Mouse (Mus musculus): ENCODE results near the gene Akap12. TPM values are rescaled to one million over a fixed set of nuclear protein-coding genes. Genes with fewer than 3 reads are reported as not detected.
A peak's percentile ranks its signal among the peaks of the same experiment; 100 is the strongest.

Gene Akap12
- polyA plus RNA-seq, 1 experiment from 2014 or later = 47.5 TPM

GRCm38 (mm10) chr10:4374239-4374638, 108.1 kb downstream of the Akap12 start:
- 94% methylated on average over 7 of the region's 7 CpGs for WGBS
- H3K36me3 ChIP-seq (replicated peaks) = peaks cover 19% of the 10 kb centered on the region
- no peaks in the 10 kb centered on the region for H3K27me3 ChIP-seq
- H3K9me3 ChIP-seq = no peaks in the 10 kb centered on the region
- H3K4me2 ChIP-seq = no peak overlapping the region
- H3K4me3 ChIP-seq (replicated peaks) = no peak overlapping the region
- no peak for ATAC-seq (ENCODE audit: low FRiP score)
- H3K9ac ChIP-seq = no peak overlapping the region
- no peaks in the 10 kb centered on the region; the same call in 1 of the 2 replicates for H3K4me1 ChIP-seq
- H3K27ac ChIP-seq = no peak overlapping the region

- no peaks in the 10 kb centered on the region; the same call in 1 of the 2 replicates for H3K4me1 ChIP-seq
- no peak for ATAC-seq (ENCODE audit: low FRiP score)
- no peak overlapping the region for H3K4me2 ChIP-seq
- no peak overlapping the region for H3K9ac ChIP-seq
- WGBS = 91% methylated on average over 4 of the region's 4 CpGs
- no peak overlapping the region for H3K27ac ChIP-seq
- H3K27me3 ChIP-seq = no peaks in the 10 kb centered on the region
- H3K4me3 ChIP-seq (replicated peaks) = no peak overlapping the region
- peaks cover 15% of the 10 kb centered on the region; the same call in 1 of the 2 replicates for H3K36me3 ChIP-seq (replicated peaks)
- no peaks in the 10 kb centered on the region for H3K9me3 ChIP-seq
Observed at GRCm38 (mm10) chr10:4374734-4375133, 108.6 kb downstream of the Akap12 start.

GRCm38 (mm10) chr10:4375267-4375666, 109.1 kb downstream of the Akap12 start:
- Histone ChIP-seq H3K4me3 (replicated peaks) (no peak overlapping the region), H3K27me3 (no peaks in the 10 kb centered on the region), H3K9ac (no peak overlapping the region), H3K4me1 (no peaks in the 10 kb centered on the region; the same call in 1 of the 2 replicates), H3K27ac (no peak overlapping the region), H3K36me3 (replicated peaks) (peaks cover 10% of the 10 kb centered on the region; the same call in 1 of the 2 replicates), H3K9me3 (no peaks in the 10 kb centered on the region), H3K4me2 (no peak overlapping the region)
- 0 out of 2 replicates have a peak, but pooled peaks have one; percentile 33 for ATAC-seq (ENCODE audit: low FRiP score)
- 31% methylated on average over 7 of the region's 7 CpGs for WGBS

- Histone ChIP-seq H3K4me3 (replicated peaks) (no peak overlapping the region), H3K4me2 (no peak overlapping the region), H3K9me3 (no peaks in the 10 kb centered on the region), H3K27ac (no peak overlapping the region), H3K27me3 (no peaks in the 10 kb centered on the region), H3K4me1 (no peaks in the 10 kb centered on the region; the same call in 1 of the 2 replicates), H3K36me3 (replicated peaks) (peaks cover 10% of the 10 kb centered on the region; the same call in 1 of the 2 replicates), H3K9ac (no peak overlapping the region)
- no peak for ATAC-seq (ENCODE audit: low FRiP score)
- WGBS = 85% methylated on average over 7 of the region's 7 CpGs
Observed at GRCm38 (mm10) chr10:4376461-4376860, 110.3 kb downstream of the Akap12 start.

- H3K36me3 ChIP-seq (replicated peaks) = peaks cover 10% of the 10 kb centered on the region; the same call in 1 of the 2 replicates
- no peaks in the 10 kb centered on the region; the same call in 1 of the 2 replicates for H3K4me1 ChIP-seq
- no peaks in the 10 kb centered on the region for H3K9me3 ChIP-seq
- H3K27me3 ChIP-seq = no peaks in the 10 kb centered on the region
- no peak overlapping the region for H3K4me3 ChIP-seq (replicated peaks)
- H3K9ac ChIP-seq = no peak overlapping the region
- 94% methylated on average over 7 of the region's 7 CpGs for WGBS
- ATAC-seq (ENCODE audit: low FRiP score) = no peak
- H3K27ac ChIP-seq = no peak overlapping the region
- H3K4me2 ChIP-seq = no peak overlapping the region
Observed at GRCm38 (mm10) chr10:4376931-4377330, 110.8 kb downstream of the Akap12 start.

DNA sequence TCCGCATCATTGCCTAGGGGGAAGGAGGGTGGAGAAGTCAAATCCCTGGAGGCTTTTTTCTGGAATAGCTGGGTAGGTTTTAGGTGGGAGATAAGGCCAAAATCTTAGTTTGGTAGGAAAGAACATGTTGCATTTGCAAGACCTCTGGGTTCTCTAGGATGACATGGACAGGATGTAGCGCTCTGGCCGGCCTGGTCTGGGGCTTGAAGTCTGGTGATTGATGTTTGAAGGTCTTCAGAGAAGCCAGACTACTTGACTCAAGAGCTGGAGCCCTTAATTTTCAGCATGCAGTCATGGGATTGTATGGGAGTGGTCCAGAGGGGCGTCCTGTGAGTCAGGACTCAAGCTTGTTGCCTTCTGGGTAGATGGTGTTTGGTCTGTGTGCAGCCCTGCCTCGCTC, 114.6 kb downstream of the Akap12 start:
- H3K9me3 ChIP-seq = no peaks in the 10 kb centered on the region
- no peak overlapping the region for H3K4me2 ChIP-seq
- H3K27me3 ChIP-seq = no peaks in the 10 kb centered on the region
- H3K27ac ChIP-seq = no peak overlapping the region
- peaks cover 7% of the 10 kb centered on the region for H3K4me1 ChIP-seq
- no peak overlapping the region for H3K4me3 ChIP-seq (replicated peaks)
- no peaks in the 10 kb centered on the region for H3K36me3 ChIP-seq (replicated peaks)
- no peak for ATAC-seq (ENCODE audit: low FRiP score)
- H3K9ac ChIP-seq = no peak overlapping the region
- WGBS = 91% methylated on average over 5 of the region's 5 CpGs

- Histone ChIP-seq H3K27me3 (no peaks in the 10 kb centered on the region), H3K4me3 (replicated peaks) (no peak overlapping the region), H3K36me3 (replicated peaks) (no peaks in the 10 kb centered on the region), H3K4me1 (peaks cover 16% of the 10 kb centered on the region), H3K9ac (no peak overlapping the region), H3K4me2 (no peak overlapping the region), H3K27ac (no peak overlapping the region), H3K9me3 (no peaks in the 10 kb centered on the region)
- ATAC-seq (ENCODE audit: low FRiP score) = no peak
- 91% methylated on average over 7 of the region's 7 CpGs for WGBS
Observed at GRCm38 (mm10) chr10:4384244-4384643, 118.1 kb downstream of the Akap12 start.

GRCm38 (mm10) chr10:4386609-4387591, 120.7 kb downstream of the Akap12 start:
- peak; percentile 93 for ATAC-seq (ENCODE audit: low FRiP score)
- Histone ChIP-seq H3K9ac (peak overlapping the region; percentile 100), H3K27ac (peak overlapping the region; percentile 100), H3K36me3 (replicated peaks) (no peaks in the 10 kb centered on the region), H3K4me2 (peak overlapping the region; percentile 94), H3K9me3 (no peaks in the 10 kb centered on the region), H3K4me1 (peaks cover 42% of the 10 kb centered on the region), H3K4me3 (replicated peaks) (peak overlapping the region; percentile 99), H3K27me3 (no peaks in the 10 kb centered on the region)
- under 1% methylated on average over 42 of the region's 133 CpGs for WGBS

- peak; percentile 18 for ATAC-seq (ENCODE audit: low FRiP score)
- peak within 1 kb of the TSS; percentile 100 for H3K27ac ChIP-seq
- H3K9me3 ChIP-seq = no peaks in the 10 kb centered on the region
- H3K27me3 ChIP-seq = no peaks in the 10 kb centered on the region
- WGBS = 0% methylated on average over 60 of the region's 87 CpGs
- peaks cover 41% of the 10 kb centered on the region for H3K4me1 ChIP-seq
- no peaks in the 10 kb centered on the region for H3K36me3 ChIP-seq (replicated peaks)
- peak within 1 kb of the TSS; percentile 94 for H3K4me2 ChIP-seq
- peak within 1 kb of the TSS; percentile 100 for H3K9ac ChIP-seq
- peak within 1 kb of the TSS; percentile 99 for H3K4me3 ChIP-seq (replicated peaks)
Observed at GRCm38 (mm10) chr10:4387701-4388383, 121.7 kb downstream of the Akap12 start, which contains the start of gene Zbtb2. TSS of gene Zbtb2 (minus strand) at chr10:4388108.

DNA sequence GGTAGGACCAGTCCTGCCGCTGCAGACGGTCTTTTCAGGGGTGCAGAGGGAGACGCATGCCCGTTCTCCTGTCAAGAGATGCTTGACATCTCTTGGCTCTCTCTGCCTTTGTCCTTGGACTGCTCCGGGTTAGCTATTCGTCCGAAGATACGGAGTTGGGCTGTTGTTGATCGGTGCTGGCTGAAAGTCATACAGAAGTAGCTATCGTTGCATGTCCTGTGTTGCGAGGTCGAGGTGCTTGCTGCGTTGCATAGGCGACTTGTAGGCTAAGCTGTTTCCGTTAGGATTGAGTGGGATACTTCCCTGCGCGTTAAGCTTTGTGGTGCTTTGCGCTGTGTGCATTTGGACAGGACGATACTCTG, 122.2 kb downstream of the Akap12 start:
- Histone ChIP-seq H3K4me1 (peaks cover 37% of the 10 kb centered on the region), H3K4me2 (peak overlapping the region; percentile 94), H3K27me3 (no peaks in the 10 kb centered on the region), H3K9me3 (no peaks in the 10 kb centered on the region), H3K4me3 (replicated peaks) (peak overlapping the region; percentile 99), H3K36me3 (replicated peaks) (peaks cover 4% of the 10 kb centered on the region; the same call in 1 of the 2 replicates), H3K27ac (peak overlapping the region; percentile 100), H3K9ac (peak overlapping the region; percentile 100)
- WGBS = 0% methylated on average over 19 of the region's 19 CpGs
- ATAC-seq (ENCODE audit: low FRiP score) = no peak

- peaks cover 4% of the 10 kb centered on the region; the same call in 1 of the 2 replicates for H3K36me3 ChIP-seq (replicated peaks)
- H3K27me3 ChIP-seq = no peaks in the 10 kb centered on the region
- WGBS = 34% methylated on average over 10 of the region's 10 CpGs
- no peak overlapping the region for H3K27ac ChIP-seq
- H3K4me1 ChIP-seq = peaks cover 37% of the 10 kb centered on the region
- peak overlapping the region; percentile 99 for H3K4me3 ChIP-seq (replicated peaks)
- peak overlapping the region; percentile 100 for H3K9ac ChIP-seq
- peak overlapping the region; percentile 94 for H3K4me2 ChIP-seq
- no peak for ATAC-seq (ENCODE audit: low FRiP score)
- H3K9me3 ChIP-seq = no peaks in the 10 kb centered on the region
Observed at GRCm38 (mm10) chr10:4389036-4389435, 122.9 kb downstream of the Akap12 start.

DNA sequence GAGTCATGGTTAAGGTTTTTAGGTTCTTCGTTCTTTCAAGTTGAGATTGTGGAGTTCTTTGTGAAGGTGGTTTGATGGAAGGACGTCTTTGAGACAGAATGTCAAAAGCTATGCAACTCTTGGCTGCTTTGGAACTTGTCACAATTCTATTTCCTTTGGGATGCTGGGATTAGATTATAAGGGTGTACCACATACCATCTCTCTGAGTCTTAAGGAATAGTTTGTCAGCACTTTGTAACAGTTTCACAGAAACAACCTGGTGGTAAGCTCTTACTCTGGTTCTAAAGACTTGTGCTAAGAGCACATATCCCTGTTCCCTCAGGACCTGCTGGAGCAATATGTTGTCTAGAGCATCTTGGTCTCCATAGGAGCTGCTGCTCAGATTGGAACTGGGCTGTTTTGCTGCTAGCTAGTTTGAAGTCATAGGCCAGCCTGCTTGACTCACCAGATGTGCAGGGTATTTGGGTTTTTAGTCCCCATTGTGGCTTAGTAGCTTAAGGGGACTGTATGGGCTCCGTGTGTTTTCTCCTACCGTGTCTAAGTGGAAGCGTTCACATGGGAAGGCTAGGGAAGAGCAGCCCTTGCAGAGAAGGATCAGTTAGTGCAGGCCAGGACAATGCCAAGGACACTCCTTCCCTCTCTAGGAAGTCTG, 123.4 kb downstream of the Akap12 start:
- ATAC-seq (ENCODE audit: low FRiP score) = no peak
- H3K27me3 ChIP-seq = no peaks in the 10 kb centered on the region
- peak overlapping the region; percentile 99 for H3K4me3 ChIP-seq (replicated peaks)
- H3K4me1 ChIP-seq = peaks cover 37% of the 10 kb centered on the region
- WGBS = 60% methylated on average over 5 of the region's 5 CpGs
- no peak overlapping the region for H3K27ac ChIP-seq
- H3K9ac ChIP-seq = peak overlapping the region; percentile 100
- H3K36me3 ChIP-seq (replicated peaks) = peaks cover 7% of the 10 kb centered on the region; the same call in 1 of the 2 replicates
- peak overlapping the region; percentile 94 for H3K4me2 ChIP-seq
- no peaks in the 10 kb centered on the region for H3K9me3 ChIP-seq
